Mouse (Mus musculus) layer of hippocampus, adult 9-10 months (tissue): Measurements from ENCODE around the gene Iqgap2.

Source experiments
- DNase-seq: peaks from one replicate; pipeline ENCODE4 v3.0.0; 2022; ENCODE audit warnings: low spot score

The Iqgap2 gene

GRCm38 (mm10) chr13:95712570-95713268 lies 179.0 kb downstream of the Iqgap2 start:
- DNase-seq = no peak

- DNase-seq = no peak
Observed at GRCm38 (mm10) chr13:95712054-95712453, 179.7 kb downstream of the Iqgap2 start.

GRCm38 (mm10) chr13:95705589-95705988 lies 186.1 kb downstream of the Iqgap2 start:
- DNase-seq = no peak

- no peak for DNase-seq
Observed at GRCm38 (mm10) chr13:95703376-95703775, 188.3 kb downstream of the Iqgap2 start.

- no peak for DNase-seq
Observed at GRCm38 (mm10) chr13:95697874-95698273, 193.8 kb downstream of the Iqgap2 start.

GRCm38 (mm10) chr13:95696654-95697163 lies 195.0 kb downstream of the Iqgap2 start, which contains the start of gene F2rl2:
TSS of gene F2rl2 (plus strand) at chr13:95696853.
- DNase-seq = no peak

- DNase-seq = no peak
Observed at GRCm38 (mm10) chr13:95696120-95696653, 195.5 kb downstream of the Iqgap2 start.

GRCm38 (mm10) chr13:95692201-95692600 lies 199.5 kb downstream of the Iqgap2 start:
- DNase-seq = no peak

GRCm38 (mm10) chr13:95688576-95688975 lies 203.1 kb downstream of the Iqgap2 start:
- DNase-seq = no peak

- DNase-seq = no peak
Observed at GRCm38 (mm10) chr13:95685736-95686135, 206.0 kb downstream of the Iqgap2 start.

- no peak for DNase-seq
Observed at GRCm38 (mm10) chr13:95684656-95685244, 207.0 kb downstream of the Iqgap2 start.

GRCm38 (mm10) chr13:95679491-95679941 lies 212.2 kb downstream of the Iqgap2 start:
- no peak for DNase-seq

- no peak for DNase-seq
Observed at GRCm38 (mm10) chr13:95679078-95679477, 212.6 kb downstream of the Iqgap2 start.

- DNase-seq = no peak
Observed at GRCm38 (mm10) chr13:95672372-95672771, 219.3 kb downstream of the Iqgap2 start.

GRCm38 (mm10) chr13:95671108-95671897 lies 220.4 kb downstream of the Iqgap2 start:
- DNase-seq = no peak

- no peak for DNase-seq
Observed at GRCm38 (mm10) chr13:95670534-95670933, 221.2 kb downstream of the Iqgap2 start.

- DNase-seq = no peak
Observed at GRCm38 (mm10) chr13:95667260-95667659, 224.5 kb downstream of the Iqgap2 start.

- DNase-seq = no peak
Observed at GRCm38 (mm10) chr13:95665644-95666356, 225.9 kb downstream of the Iqgap2 start.

- DNase-seq = no peak
Observed at GRCm38 (mm10) chr13:95663834-95664233, 227.9 kb downstream of the Iqgap2 start.

- no peak for DNase-seq
Observed at GRCm38 (mm10) chr13:95659432-95659831, 232.3 kb downstream of the Iqgap2 start.

- DNase-seq = no peak
Observed at GRCm38 (mm10) chr13:95657171-95657570, 234.6 kb downstream of the Iqgap2 start.

- no peak for DNase-seq
Observed at GRCm38 (mm10) chr13:95655284-95655683, 236.4 kb downstream of the Iqgap2 start.
